Mouse (Mus musculus): ENCODE measurements around the gene Slc35f4. TPM values are rescaled to one million over a fixed set of nuclear protein-coding genes. Genes with fewer than 3 reads are reported as not detected.

Slc35f4 gene
- total RNA-seq (2023): not detected

DNA sequence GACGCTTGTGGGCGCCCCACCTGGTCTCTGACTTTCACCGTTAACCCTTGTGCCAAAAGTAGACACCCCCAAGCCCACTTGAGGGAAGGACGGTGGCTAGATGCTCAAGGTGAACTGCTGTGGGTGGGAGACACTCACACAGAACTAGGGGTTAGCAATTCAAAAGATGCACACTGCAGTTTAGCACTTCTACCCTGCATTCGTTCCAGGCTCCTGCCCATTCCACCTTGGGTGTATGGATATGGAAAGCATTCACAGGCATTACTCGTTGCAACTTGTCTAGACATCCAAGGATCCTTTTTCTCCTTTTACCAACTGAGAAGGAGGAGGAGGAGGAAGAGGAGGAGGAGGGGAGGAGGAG, at the start of gene Slc35f4:
Slc35f4 (minus strand) TSS at position 116 of the 361 bp plus-strand sequence.

Data from monocyte, adult 59 days (primary cell).